Mouse (Mus musculus) R1 (cell line): ENCODE results near the gene Ntn4.

Source experiments
- DNase-seq: peaks from one replicate; pipeline ENCODE4 v3.0.0-alpha.2; 2018; ENCODE audit warnings: low read depth, low spot score

The Ntn4 gene

DNA sequence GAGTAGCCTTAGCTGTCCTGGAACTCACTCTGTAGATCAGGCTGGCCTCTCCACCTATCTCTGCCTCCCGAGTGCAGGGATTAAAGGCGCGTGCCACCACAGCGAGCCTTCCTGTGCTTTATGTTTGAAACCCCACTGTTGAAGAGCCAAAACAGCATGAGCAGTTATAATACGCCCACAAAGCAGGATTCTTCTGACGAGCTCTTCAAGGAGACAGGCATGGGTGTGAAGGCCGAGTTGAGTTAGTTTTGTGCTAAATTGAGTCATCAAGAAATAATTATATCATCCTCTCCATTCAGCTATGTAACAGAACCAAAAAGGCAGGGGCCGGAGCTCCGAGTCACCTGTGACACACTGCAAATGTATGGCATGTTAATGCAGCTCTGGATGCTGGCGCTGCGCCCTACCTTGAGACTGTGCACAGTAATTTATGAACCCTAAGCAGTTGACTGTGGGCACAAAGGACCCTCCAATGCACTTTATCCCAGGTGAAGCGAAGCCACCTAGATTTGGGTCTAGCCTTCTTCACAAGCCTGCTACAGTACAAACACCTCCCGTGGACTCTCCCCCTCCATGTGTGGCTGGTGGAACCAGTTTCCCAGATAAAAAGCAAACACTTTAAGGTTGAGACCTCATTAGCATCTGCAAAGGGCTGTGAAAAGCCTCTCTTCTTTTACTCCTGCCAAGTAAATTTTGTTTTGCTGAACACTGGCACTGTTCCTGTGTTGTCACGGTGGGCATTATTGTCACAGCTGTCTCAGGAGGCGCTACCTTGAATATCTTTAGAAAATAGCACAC, 142.9 kb downstream of the Ntn4 start:
- no peak for DNase-seq
